Mouse (Mus musculus) limb, embryonic 11.5 days (tissue): ENCODE results near the gene Klf11. TPM values are rescaled to one million over a fixed set of nuclear protein-coding genes. Genes with fewer than 3 reads are reported as not detected.

ENCODE experiments used
- ATAC-seq: fragments of 200-750 bp; cut with Nextera tagmentation; 2 replicates; pipeline ENCODE4 v1.8.0; 2017; ENCODE audit warnings: low read depth; ENCODE audit not compliant: insufficient number of reproducible peaks, low FRiP score, low TSS enrichment
- DNase-seq: peaks from one replicate; pipeline ENCODE4 v3.0.0-alpha.2; 2015; ENCODE audit warnings: low spot score
- H3K27ac ChIP-seq: fragments of 300-500 bp; sonication (generic); replicated peaks from 2 replicates; pipeline ENCODE4 v1.5.1; 2014; ENCODE audit warnings: low read depth, mild to moderate bottlenecking, low read length
- H3K27me3 ChIP-seq: fragments of 300-500 bp; sonication (generic); 2 replicates; pipeline ENCODE4 v1.6.1; 2014; ENCODE audit warnings: mild to moderate bottlenecking, low read length, mixed read lengths; ENCODE audit not compliant: control insufficient read depth, insufficient read depth
- H3K36me3 ChIP-seq: fragments of 300-500 bp; sonication (generic); 2 replicates; pipeline ENCODE4 v1.6.1; 2014; ENCODE audit warnings: mild to moderate bottlenecking, low read length, moderate library complexity, mixed read lengths; ENCODE audit not compliant: control insufficient read depth, insufficient read depth
- H3K4me1 ChIP-seq: fragments of 300-500 bp; sonication (generic); 2 replicates; pipeline ENCODE4 v1.6.1; 2014; ENCODE audit warnings: low read length, mixed read lengths; ENCODE audit not compliant: control insufficient read depth, insufficient read depth
- H3K4me2 ChIP-seq: fragments of 300-500 bp; sonication (generic); 2 replicates; pipeline ENCODE4 v1.6.1; 2014; ENCODE audit warnings: low read depth, mild to moderate bottlenecking, moderate library complexity; ENCODE audit not compliant: severe bottlenecking
- H3K4me3 ChIP-seq: fragments of 300-500 bp; sonication (generic); 2 replicates; pipeline ENCODE4 v1.5.1; 2014; ENCODE audit warnings: low read depth, low read length
- H3K9ac ChIP-seq: fragments of 300-500 bp; sonication (generic); 2 replicates; pipeline ENCODE4 v1.6.1; 2014; ENCODE audit warnings: mild to moderate bottlenecking, low read length
- H3K9me3 ChIP-seq: fragments of 300-500 bp; sonication (generic); 2 replicates; pipeline ENCODE4 v1.6.1; 2016; ENCODE audit warnings: low read length; ENCODE audit not compliant: control insufficient read depth
- WGBS: fragments of 180-500 bp; shearing (Covaris S2); extraction: QIAGEN DNeasy Blood & Tissue Kit; methylation state at CpG from one replicate; pipeline ENCODE4 v1.1.7; 2014; 5-methylcytosine and 5-hydroxymethylcytosine counted together
- polyA plus RNA-seq: library from polyadenylated mRNA; unstranded; fragments of >200 nt; fragmentation: Nextera tagmentation; extraction: Ambion mirVana; gene quantifications from 2 replicates; pipeline ENCODE4 v1.2.1, GENCODE M21; 2014

Klf11 gene
- polyA plus RNA-seq, 1 experiment from 2014 or later: 10.8 TPM

DNA sequence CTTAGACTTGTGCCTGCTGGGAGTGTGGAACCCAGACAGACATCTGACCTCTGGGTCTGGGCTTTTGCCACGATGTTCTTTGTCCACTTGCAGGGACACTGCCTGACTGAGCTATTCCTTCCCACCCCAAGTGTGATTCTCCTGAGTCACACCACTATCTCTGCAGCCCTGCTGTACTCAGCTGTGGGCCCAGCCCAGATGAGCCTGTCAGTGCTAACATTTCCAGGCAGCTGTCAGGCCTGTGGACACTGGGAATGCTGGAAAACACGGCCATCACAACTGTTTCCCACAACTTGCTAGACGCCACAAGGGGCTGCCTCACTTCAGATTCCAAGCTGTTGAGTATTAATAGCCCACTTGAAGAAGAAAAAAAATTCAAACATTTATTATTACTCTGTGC lies 51.9 kb downstream of the Klf11 start:
- Histone ChIP-seq H3K4me1 (no peaks in the 10 kb centered on the region), H3K4me2 (no peak overlapping the region), H3K4me3 (no peak overlapping the region), H3K36me3 (no peaks in the 10 kb centered on the region), H3K9me3 (no peaks in the 10 kb centered on the region), H3K27ac (no peak overlapping the region), H3K9ac (no peak overlapping the region), H3K27me3 (no peaks in the 10 kb centered on the region)
- WGBS: 87% methylated on average over 3 of the region's 3 CpGs
- DNase-seq: no peak
- no peak for ATAC-seq

- no peak overlapping the region for H3K9ac ChIP-seq
- WGBS: 75% methylated on average over 15 of the region's 15 CpGs
- no peaks in the 10 kb centered on the region for H3K9me3 ChIP-seq
- H3K27ac ChIP-seq: no peak overlapping the region
- H3K4me3 ChIP-seq: no peak overlapping the region
- peaks cover 4% of the 10 kb centered on the region; the same call in 1 of the 2 replicates for H3K36me3 ChIP-seq
- no peaks in the 10 kb centered on the region for H3K27me3 ChIP-seq
- DNase-seq (no peak), ATAC-seq (no peak)
- peaks cover 5% of the 10 kb centered on the region; the same call in 1 of the 2 replicates for H3K4me1 ChIP-seq
- no peak overlapping the region for H3K4me2 ChIP-seq
These were observed 54.6 kb downstream of the Klf11 start for GRCm38 (mm10) chr12:24705502-24706263.

- Histone ChIP-seq H3K9me3 (no peaks in the 10 kb centered on the region), H3K4me1 (peaks cover 12% of the 10 kb centered on the region; the same call in 1 of the 2 replicates), H3K27me3 (no peaks in the 10 kb centered on the region), H3K4me3 (peak overlapping the region; percentile 90), H3K27ac (peak overlapping the region; percentile 80; the same call in 1 of the 2 replicates), H3K36me3 (peaks cover 13% of the 10 kb centered on the region; the same call in 1 of the 2 replicates), H3K9ac (peak overlapping the region; percentile 97), H3K4me2 (peak overlapping the region; percentile 66)
- ATAC-seq: 0 out of 2 replicates have a peak, but pooled peaks have one; percentile 12
- WGBS: under 1% methylated on average over 27 of the region's 27 CpGs
- DNase-seq: peak; percentile 83
These were observed 55.8 kb downstream of the Klf11 start for GRCm38 (mm10) chr12:24706764-24707479.

GRCm38 (mm10) chr12:24707480-24707802 lies 56.4 kb downstream of the Klf11 start:
- DNase-seq (peak; percentile 43), ATAC-seq (no peak)
- H3K27me3 ChIP-seq: no peaks in the 10 kb centered on the region
- WGBS: 0% methylated on average over 9 of the region's 9 CpGs
- peak overlapping the region; percentile 66 for H3K4me2 ChIP-seq
- H3K9ac ChIP-seq: peak overlapping the region; percentile 97
- H3K4me3 ChIP-seq: peak overlapping the region; percentile 90
- no peaks in the 10 kb centered on the region for H3K9me3 ChIP-seq
- H3K36me3 ChIP-seq: peaks cover 17% of the 10 kb centered on the region
- peaks cover 12% of the 10 kb centered on the region; the same call in 1 of the 2 replicates for H3K4me1 ChIP-seq
- peak overlapping the region; percentile 80; the same call in 1 of the 2 replicates for H3K27ac ChIP-seq

DNA sequence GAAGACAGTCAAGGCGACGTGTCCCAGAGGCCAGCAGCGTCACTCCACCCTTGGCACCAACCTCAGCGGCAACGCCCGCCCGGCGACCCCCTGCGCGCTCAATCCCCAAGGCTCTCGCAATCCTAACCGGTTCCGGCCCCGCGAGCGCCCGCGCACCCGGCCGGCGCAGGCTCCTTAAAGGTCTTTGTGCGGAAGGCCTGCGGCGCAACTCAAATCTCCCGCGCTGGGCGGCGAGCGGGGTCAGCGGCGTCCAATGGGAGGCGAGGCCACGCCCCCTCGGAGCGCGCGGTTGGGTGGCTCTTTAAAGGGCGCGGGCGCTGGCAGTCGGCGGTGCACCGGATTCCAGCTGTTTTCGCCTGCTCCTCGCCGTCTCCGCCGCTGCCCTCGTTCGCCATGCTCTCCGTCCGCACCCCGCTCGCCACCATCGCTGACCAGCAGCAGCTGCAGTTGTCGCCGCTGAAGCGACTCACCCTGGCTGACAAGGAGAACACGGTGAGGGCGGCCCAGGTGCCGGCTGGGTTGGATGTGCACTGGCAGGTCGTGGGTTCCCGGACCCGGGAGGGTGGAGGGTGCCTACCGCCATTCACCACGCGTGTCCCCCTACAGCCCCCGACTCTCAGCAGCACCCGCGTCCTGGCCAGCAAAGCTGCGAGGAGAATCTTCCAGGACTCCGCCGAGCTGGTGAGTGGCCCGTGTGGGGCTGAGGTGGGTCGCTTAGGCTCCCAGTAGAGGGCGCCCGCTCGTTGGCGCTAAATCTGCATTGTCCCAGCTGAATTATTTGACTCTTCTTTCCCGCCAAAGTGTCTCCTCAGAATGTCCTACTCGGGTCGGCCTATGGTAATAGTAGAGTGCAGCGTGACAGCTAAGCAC lies 57.1 kb downstream of the Klf11 start, which contains the start of gene Rrm2:
Gene Rrm2, plus strand, starts transcription at position 288 of the 870 bp plus-strand sequence.
- Histone ChIP-seq H3K4me1 (peaks cover 12% of the 10 kb centered on the region; the same call in 1 of the 2 replicates), H3K27me3 (no peaks in the 10 kb centered on the region), H3K9me3 (no peaks in the 10 kb centered on the region), H3K36me3 (peaks cover 20% of the 10 kb centered on the region), H3K4me2 (peak within 1 kb of the TSS; percentile 66), H3K27ac (peak within 1 kb of the TSS; percentile 80), H3K9ac (peak within 1 kb of the TSS; percentile 97), H3K4me3 (peak within 1 kb of the TSS; percentile 90)
- ATAC-seq: peak; percentile 90
- WGBS: under 1% methylated on average over 76 of the region's 83 CpGs
- peak; percentile 98 for DNase-seq

DNA sequence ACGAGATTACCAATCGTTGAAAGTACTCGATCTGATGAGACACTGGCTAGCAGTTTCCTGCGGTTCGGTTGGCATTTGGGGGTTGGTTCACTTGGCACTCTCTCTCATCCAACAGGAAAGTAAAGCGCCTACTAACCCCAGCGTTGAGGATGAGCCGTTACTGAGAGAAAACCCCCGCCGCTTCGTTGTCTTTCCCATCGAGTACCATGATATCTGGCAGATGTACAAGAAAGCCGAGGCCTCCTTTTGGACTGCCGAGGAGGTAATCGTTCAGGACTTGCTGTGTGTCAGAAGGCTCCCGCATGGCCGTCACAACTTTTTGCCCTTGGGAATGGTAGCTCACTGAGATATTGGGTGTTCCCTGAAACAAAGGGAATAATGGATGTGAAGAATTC lies 57.7 kb downstream of the Klf11 start:
- WGBS: under 1% methylated on average over 17 of the region's 17 CpGs
- Histone ChIP-seq H3K27ac (0 out of 2 replicates have a peak overlapping the region, but pooled peaks have one; percentile 1), H3K4me3 (peak overlapping the region; percentile 90), H3K27me3 (no peaks in the 10 kb centered on the region), H3K4me2 (peak overlapping the region; percentile 66), H3K36me3 (peaks cover 20% of the 10 kb centered on the region), H3K9me3 (no peaks in the 10 kb centered on the region), H3K9ac (peak overlapping the region; percentile 97), H3K4me1 (peaks cover 12% of the 10 kb centered on the region; the same call in 1 of the 2 replicates)
- ATAC-seq (no peak), DNase-seq (no peak)

- H3K27me3 ChIP-seq: no peaks in the 10 kb centered on the region
- peaks cover 12% of the 10 kb centered on the region; the same call in 1 of the 2 replicates for H3K4me1 ChIP-seq
- H3K4me2 ChIP-seq: peak overlapping the region; percentile 66
- H3K36me3 ChIP-seq: peaks cover 20% of the 10 kb centered on the region
- 23% methylated on average over 6 of the region's 6 CpGs for WGBS
- DNase-seq: peak; percentile 54
- 0 out of 2 replicates have a peak overlapping the region, but pooled peaks have one; percentile 1 for H3K27ac ChIP-seq
- H3K9me3 ChIP-seq: no peaks in the 10 kb centered on the region
- no peak for ATAC-seq
- peak overlapping the region; percentile 97 for H3K9ac ChIP-seq
- H3K4me3 ChIP-seq: peak overlapping the region; percentile 90
These were observed 58.3 kb downstream of the Klf11 start for GRCm38 (mm10) chr12:24709409-24709808.
